Mouse (Mus musculus) brain, embryonic 18.5 days (tissue): ENCODE measurements around the gene Pigt.

Experiments used
- DNase-seq: peaks from one replicate; pipeline ENCODE4 v3.0.0-alpha.2; 2012; ENCODE audit warnings: low read depth, low spot score

The Pigt gene

DNA sequence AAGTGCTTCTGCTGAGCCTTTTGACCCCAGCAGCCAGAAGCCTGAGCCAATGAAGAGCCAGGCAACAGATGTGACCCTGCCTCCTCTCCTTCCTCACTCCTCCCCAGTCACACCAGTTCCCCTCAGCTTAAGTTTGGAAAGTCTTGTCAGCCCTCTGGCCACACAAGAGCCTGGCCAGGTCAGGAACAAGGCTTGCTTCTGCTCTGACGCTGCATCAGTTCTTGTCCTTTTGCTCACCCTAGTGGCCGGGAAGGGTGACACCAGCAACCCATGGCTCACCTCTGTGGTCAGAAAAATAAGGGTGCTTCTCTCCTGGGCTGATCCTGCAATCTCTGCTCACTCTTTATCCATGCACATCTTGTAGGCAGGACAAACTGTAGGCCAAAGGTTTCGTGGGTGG is 23.5 kb downstream of the Pigt start:
- no peak for DNase-seq

GRCm38 (mm10) chr2:164521841-164522240 is 24.5 kb downstream of the Pigt start:
- no peak for DNase-seq

- no peak for DNase-seq
Measured at GRCm38 (mm10) chr2:164522280-164522679, 25.0 kb downstream of the Pigt start.

DNA sequence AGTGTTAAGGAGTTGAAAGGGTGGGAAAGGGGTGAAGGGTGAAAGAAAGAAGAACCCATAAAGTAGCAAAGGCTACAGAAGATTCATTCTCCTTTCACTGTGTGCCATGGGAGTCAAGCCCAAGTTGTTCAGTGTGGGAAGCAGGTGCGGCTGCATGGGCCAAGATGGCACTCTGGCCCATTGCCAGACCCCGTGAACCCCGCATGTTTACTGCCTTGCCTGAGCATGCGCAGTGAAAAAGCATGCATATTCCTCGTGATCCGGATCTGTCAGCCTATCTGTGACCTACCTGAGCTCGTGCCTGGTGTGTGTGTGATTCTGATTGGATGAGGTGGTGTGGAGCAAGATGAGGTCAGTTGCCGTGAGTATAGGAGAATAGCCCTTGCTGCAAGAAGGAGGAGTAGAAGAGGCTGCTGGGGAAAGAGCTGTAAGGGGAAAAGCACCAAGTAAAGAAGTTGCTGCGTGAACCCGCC is 26.0 kb downstream of the Pigt start:
- DNase-seq = no peak

DNA sequence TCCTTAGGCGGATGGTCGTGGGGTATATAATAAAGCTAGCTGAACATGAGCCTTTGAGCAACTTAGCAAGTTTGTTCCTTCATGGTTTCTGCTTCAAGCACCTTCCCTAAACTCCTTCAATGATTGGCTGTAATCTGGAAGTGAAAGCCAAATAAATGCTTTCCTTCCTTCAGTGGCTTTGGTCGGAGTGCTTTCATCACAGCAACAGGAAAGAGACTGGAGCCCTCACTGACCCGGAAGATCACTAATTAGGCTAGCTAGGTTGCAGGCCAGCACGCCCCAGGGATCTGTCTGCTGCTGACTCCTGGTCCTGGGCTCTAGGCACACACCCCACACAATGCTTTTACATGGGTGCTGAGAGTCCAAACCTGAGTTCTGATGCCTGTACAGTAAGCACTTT is 31.2 kb downstream of the Pigt start:
- no peak for DNase-seq

DNA sequence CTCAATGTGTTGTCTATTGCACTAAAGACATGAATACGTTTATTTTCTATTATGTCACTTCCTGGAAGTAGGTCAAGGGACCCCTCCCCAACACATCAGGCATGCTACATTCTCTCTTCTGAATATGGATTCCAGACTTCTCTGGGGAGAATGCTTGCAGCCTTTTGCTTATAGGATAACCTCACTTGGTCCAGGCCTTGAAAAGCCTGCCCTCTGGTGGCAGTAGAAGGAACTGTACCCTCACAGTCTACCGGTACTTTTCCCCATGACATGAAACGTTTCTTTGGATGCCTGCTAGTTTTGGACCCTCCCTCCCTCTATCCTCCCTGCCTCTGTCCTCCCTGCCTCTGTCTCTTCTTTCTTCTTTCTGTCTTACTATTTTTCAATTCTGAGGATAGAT is 33.8 kb downstream of the Pigt start:
- DNase-seq = no peak

DNA sequence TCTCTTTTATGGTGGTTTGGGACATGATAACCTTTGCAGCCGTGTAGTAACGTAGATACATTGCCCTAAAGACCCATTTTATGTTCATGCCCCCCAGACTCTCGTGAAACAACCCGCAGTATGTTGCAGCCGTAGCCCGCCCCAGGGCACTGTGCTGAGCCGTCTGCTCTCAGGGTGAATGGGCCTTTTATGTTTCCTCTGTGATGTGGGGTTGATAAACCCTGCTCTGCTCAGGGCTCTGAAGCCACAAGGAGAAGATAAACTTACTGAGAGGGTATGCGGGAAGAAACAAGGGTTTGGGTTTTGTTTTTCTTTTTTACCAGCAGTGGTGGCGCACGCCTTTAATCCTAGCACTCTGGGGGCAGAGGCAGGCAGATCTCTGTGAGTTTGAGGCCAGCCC is 37.0 kb downstream of the Pigt start:
- DNase-seq = no peak

DNA sequence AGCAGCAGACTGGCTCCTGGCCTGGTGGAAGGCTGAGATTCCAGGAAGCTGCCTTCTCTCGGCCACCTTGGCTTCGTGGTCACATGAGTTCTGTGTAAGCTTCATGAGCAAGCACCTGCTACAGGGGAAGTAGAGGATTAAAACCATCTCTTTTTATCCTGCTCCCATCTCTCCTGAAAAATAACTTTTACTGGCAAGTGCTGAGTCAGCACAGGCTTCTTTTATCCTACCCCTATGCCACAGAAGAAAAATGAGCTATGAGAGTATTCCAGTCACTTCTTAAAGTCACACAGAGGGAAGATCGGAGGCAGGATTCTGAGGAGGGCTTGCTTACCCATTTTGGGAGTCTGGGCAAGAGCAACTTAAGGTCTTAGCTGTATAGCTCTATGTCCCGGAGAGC is 39.7 kb downstream of the Pigt start:
- DNase-seq = no peak

DNA sequence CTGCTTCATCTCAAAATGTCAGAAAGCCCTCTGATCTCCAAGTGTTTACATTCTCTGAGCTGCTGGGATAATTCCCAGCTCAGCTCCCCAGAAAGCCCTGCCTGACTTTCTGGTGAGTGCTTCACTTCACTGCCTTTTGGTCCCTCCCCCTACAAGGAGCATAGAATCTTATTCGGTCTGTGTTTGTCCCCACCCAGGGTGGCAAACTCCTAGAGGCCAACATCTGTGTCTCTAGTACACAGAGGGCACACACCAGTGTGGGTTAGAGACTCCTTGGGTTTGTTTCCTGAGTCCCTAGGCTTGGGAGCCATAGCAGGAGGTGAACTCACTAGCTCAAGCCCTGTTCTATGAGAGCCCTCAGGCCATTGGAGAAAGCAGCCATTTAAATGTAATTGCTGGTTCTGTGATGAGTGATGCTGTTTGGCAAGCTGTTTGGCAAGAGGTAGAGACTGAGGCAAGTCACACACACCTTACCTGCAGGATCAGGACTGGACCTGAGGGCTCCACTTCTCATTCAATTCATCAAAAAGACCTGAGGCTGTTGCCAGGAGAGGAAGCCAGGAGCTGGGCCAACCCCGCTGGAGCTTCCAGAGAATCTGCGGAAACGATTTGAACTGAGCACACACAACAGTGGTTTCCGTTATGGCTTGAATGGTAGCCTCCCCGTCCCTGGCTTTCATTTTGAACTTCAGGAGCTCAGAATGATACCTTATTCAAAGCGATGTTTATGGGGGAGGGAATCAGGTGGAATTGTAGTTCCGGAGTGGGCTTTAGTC is 43.5 kb downstream of the Pigt start:
- no peak for DNase-seq

- no peak for DNase-seq
Measured at GRCm38 (mm10) chr2:164542132-164542531, 44.8 kb downstream of the Pigt start.

DNA sequence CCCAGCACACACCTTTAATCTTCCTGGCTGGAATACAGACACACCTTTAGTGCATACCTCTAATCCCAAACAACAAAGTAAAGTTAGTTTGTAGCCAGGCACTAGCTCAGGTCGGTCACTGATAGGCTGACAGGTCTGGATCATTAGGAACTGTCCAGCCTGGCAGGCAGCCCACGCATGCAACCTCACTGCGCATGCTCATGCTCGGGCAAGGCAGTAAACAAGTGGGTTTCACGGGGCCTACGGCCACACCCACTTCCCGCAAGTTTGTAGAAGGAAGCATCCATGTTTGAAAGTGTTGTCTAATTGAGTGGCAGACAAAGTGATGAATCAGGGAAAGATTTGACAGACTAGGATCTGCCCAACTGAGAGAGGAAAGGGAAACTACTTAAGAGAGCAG is 45.3 kb downstream of the Pigt start:
- no peak for DNase-seq

GRCm38 (mm10) chr2:164543745-164544144 is 46.4 kb downstream of the Pigt start:
- no peak for DNase-seq

DNA sequence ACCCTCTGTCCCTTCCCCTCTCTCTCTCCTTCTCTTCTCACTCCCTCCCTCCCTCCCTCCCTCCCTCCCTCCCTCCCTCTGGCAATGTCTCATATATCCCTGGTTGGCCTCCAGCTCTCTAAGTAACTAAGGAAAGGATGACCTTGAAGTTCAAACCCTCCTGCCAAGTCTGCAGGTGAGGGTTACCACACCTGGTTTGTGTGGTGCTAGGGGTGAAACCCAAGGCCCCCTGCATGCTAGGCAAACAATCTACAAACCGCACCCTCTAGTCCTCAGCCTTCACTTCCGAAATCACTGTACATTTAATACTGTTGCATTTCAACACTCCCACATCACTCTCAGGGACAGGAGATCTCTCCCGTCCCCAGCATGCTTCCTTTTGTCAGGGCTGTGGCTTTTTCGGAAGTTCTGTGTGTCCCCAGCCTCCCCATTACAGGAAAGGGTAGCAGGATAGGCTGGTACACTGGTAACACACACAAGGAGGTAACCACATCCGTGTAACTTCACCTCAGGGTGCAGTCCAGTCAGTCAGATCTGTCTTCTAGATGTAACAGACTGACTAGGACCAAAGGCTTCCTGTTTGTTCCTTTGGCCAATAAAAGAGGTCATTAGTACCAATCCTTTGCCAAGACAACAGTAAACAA is 47.3 kb downstream of the Pigt start:
- no peak for DNase-seq

DNA sequence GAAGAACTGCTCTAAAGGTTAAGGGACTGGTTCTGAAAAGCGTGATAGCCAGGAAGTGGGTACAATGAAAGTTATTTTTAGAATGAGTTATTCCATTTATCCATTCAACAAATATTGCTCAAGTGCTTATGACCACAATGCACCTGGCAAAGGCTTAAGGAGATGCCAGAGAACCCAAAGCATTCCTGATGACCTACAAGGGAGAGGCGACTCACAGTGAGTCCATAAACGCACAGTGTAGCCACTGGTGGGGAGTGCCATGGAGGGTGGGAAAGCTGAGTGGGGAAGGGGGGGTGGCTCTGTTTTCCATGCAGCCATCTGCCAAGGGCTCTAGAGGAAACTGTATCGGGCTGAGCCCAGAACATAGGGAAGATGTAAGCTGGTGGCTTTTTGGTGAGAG is 52.0 kb downstream of the Pigt start:
- DNase-seq = no peak

- DNase-seq = no peak
Measured at GRCm38 (mm10) chr2:164549963-164550894, 52.9 kb downstream of the Pigt start.

DNA sequence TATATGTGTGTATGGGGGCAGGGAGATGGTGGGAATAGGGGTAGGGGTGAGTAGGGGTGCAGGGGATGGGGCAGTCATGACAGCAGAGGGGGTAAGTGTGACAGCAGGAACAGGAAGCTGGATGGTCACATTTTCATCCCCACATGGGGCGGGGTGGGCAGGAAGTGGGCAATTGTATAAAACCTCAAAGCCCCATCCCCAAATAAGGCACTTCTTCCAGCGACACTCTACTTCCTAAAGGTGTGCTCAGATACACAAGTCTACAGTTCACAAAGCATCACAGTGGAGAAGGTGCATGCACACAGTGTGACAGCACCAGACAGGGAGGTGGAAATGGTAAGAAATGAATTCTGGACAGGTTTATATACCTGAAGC is 53.6 kb downstream of the Pigt start:
- DNase-seq = no peak

DNA sequence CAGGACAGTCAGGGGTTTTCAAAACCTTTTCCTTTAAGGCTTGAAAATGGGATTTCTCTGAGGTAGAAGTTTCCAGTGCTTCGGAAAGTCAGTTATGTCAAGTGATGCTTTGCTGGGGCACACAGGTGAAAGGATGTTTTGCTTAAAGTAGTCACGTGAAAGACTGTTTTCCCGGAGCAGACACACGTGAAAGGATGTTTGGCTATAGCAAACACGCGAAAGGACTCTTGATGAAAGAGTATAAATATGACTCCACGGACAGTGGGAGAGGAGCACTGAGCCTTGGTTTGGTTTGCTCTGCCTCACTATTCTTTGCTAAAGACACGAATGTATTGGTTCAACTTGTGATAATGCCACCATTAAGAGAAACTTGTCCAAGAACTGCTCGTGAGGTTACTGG is 54.2 kb downstream of the Pigt start:
- DNase-seq = no peak
